In genomic region chr12:70742836-70743235, GRCm38 (mm10) we compare ENCODE assay signal across 13 mouse cellular contexts.
A peak's percentile ranks its signal among the peaks of the same experiment; 100 is the strongest.
DNase-seq lines count a peak whose midpoint lies in the region.
"Had no signal": no experiment of that assay in that cellular context is flagged by ENCODE, and none has a peak within 500 bp of the region (broad histone marks: within the 10 kb centered on the region; RNA-seq: fewer than 3 reads in every experiment).

No protein-coding gene starts in this region.

- DNase-seq in adrenal gland, adult (ENCODE audit: inconsistent age in 2 of 2, low spot score in 1 of 2), result peak; percentile 73 to 85
- no peak for DNase-seq in adrenal gland, postnatal 4 days (ENCODE audit: low spot score in 2 of 2)
- peak; percentile 73 for DNase-seq in heart, adult 11 months
- DNase-seq in heart, adult 9 months (ENCODE audit: low spot score in 2 of 2), result no peak
- peak; percentile 44 for DNase-seq in adrenal gland, postnatal 10 days
- no peak for DNase-seq in layer of hippocampus, adult 11-12 months (ENCODE audit: low spot score)
- DNase-seq in urinary bladder, postnatal 14 days (ENCODE audit: low spot score), result no peak
- DNase-seq: cerebellum, adult 8-10 months; cerebellum, postnatal 14 days; gastrocnemius, postnatal 36 days; heart, adult 18-20 months; heart, postnatal 14 days; kidney, adult 11 months had no signal

Comparison
In these comparisons a context has a peak if more than half of its experiments do, and no peak if none do; other contexts are left out.
1. DNase-seq: peak in adrenal gland, adult (2 of 2), heart, adult 11 months (single experiment) and adrenal gland, postnatal 10 days (single experiment); none in adrenal gland, postnatal 4 days (0 of 2), heart, adult 9 months (0 of 2), layer of hippocampus, adult 11-12 months (single experiment) and urinary bladder, postnatal 14 days (single experiment).